Mouse (Mus musculus): ENCODE data around the gene Araf. TPM values are rescaled to one million over a fixed set of nuclear protein-coding genes. Genes with fewer than 3 reads are reported as not detected.

Araf gene
- 232 and 257 TPM in 2 replicates for polyA plus RNA-seq (2012; rRNA removed)

DNA sequence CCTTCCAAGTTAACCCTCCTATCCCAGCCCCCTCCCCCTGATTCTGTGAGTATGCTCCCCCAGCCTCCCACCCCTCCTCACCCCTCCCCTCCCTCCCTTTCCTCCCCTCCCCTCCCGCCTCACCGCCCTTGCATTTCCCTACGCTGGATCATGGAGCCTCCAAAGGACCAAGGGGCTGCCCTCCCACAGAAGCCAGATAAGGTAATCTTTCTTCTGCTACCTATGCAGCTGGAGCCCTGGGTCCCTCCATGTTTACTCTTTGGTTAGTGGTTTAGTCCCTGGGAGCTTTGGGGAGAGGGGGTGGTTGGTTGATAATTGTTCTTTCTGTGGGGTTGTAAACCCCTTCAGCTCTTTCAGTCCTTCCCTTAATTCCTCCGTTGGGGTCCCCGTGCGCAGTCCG lies at the start of gene Araf:
Araf (plus strand) TSS at position 134 of the 400 bp plus-strand sequence.
- no peak for DNase-seq (ENCODE audit: extremely low spot score in 1 of 2, low spot score in 1 of 2)

DNA sequence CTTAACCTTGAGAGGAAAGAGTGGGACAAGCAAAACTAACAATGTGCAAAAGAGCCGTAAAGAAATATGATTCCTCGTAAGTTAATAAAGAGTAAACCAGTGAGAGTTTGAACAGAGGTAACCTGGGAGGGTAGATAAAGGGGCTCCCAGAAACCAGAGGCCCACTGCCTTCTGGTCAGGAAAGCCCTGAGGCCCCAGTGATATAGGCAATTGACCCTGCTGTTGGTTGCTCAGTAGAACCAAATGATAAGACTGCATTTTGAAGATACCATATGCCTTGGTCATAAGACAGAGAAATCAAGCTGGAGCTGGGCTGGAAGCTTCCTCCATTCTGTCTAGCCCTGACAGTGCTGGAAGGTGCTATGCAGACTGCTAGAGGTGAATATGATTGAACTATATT lies 48.8 kb upstream of the Araf start:
- DNase-seq (ENCODE audit: extremely low spot score in 1 of 2, low spot score in 1 of 2): no peak

GRCm38 (mm10) chrX:20761201-20761600 lies 36.4 kb upstream of the Araf start:
- no peak for DNase-seq (ENCODE audit: extremely low spot score in 1 of 2, low spot score in 1 of 2)

GRCm38 (mm10) chrX:20770697-20771381 lies 26.8 kb upstream of the Araf start:
- DNase-seq (ENCODE audit: extremely low spot score in 1 of 2, low spot score in 1 of 2): peak; percentile 41 to 94

- no peak for DNase-seq (ENCODE audit: extremely low spot score in 1 of 2, low spot score in 1 of 2)
Measured at GRCm38 (mm10) chrX:20771666-20772065, 25.9 kb upstream of the Araf start.

GRCm38 (mm10) chrX:20775271-20776016 lies 22.2 kb upstream of the Araf start:
- DNase-seq (ENCODE audit: extremely low spot score in 1 of 2, low spot score in 1 of 2): no peak

- DNase-seq (ENCODE audit: extremely low spot score in 1 of 2, low spot score in 1 of 2): no peak
Measured at GRCm38 (mm10) chrX:20777619-20778018, 20.0 kb upstream of the Araf start.

- no peak for DNase-seq (ENCODE audit: extremely low spot score in 1 of 2, low spot score in 1 of 2)
Measured at GRCm38 (mm10) chrX:20787309-20787708, 10.3 kb upstream of the Araf start.

- DNase-seq (ENCODE audit: extremely low spot score in 1 of 2, low spot score in 1 of 2): no peak
Measured at GRCm38 (mm10) chrX:20792417-20792816, 5.2 kb upstream of the Araf start.

DNA sequence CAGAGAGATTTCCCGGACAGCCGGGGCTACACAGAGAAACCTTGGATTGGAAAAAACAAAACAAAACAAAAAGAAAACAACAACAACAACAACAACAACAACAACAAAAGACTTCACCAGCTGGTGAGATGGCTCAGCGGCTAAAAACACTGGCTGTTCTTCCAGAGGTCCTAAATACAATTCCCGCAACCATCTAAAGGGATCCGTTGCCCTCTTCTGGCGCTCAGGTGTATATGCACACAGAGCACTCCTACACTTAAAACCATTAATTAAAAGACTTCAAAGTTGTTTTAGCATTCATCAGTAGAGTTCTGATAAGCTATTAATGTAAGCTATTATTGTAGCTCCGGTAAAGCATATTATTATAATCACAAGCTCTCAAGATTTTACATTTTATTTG lies 4.4 kb upstream of the Araf start:
- no peak for DNase-seq (ENCODE audit: extremely low spot score in 1 of 2, low spot score in 1 of 2)

DNA sequence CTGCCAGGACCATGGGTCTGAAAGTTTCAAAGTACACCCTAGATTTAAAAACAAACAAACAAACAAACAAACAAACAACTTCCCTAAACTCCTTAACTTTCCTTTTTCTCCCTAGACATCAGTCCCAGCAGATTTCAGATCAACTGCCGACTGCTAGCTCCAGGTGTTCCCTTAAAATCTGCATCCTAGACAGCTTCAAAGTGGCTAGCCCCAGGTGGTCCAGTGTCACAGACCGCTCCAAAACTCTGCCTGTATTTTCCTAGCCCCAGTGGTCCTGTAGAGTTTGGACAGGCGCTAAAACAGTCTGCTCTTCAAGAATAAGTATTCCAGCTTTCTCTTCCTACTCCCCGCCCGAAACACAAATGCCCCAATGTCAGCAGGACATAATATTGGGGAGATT lies 3.4 kb upstream of the Araf start:
- no peak for DNase-seq (ENCODE audit: extremely low spot score in 1 of 2, low spot score in 1 of 2)

GRCm38 (mm10) chrX:20798141-20798796 lies 655 bp downstream of the Araf start:
- DNase-seq (ENCODE audit: extremely low spot score in 1 of 2, low spot score in 1 of 2): peak; percentile 81 to 85

GRCm38 (mm10) chrX:20798797-20799147 lies 1.2 kb downstream of the Araf start:
- DNase-seq (ENCODE audit: extremely low spot score in 1 of 2, low spot score in 1 of 2): no peak

DNA sequence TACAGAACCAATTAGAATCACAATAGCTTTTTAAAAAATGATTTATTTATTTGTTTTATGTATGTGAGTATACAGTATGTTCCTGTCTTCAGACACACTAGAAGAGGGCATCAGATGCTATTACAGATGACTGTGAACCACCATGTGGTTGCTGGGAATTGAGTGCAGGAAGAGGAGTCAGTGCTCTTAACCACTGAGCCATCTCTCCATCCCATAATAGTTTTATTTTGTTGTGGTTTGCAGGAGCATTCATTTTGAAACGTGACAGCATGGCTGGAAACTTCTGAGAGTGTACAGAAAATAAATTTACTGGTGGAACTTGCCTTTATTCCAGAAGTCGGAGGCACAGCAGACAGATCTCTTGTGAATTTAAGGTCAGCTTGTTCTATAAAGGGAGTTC lies 3.8 kb downstream of the Araf start:
- DNase-seq (ENCODE audit: extremely low spot score in 1 of 2, low spot score in 1 of 2): no peak

- DNase-seq (ENCODE audit: extremely low spot score in 1 of 2, low spot score in 1 of 2): peak in 1 of 2 experiments; percentile 22
Measured at GRCm38 (mm10) chrX:20804301-20804700, 6.7 kb downstream of the Araf start.

GRCm38 (mm10) chrX:20806295-20806694 lies 8.7 kb downstream of the Araf start:
- no peak for DNase-seq (ENCODE audit: extremely low spot score in 1 of 2, low spot score in 1 of 2)

- DNase-seq (ENCODE audit: extremely low spot score in 1 of 2, low spot score in 1 of 2): peak in 1 of 2 experiments; percentile 64
Measured at GRCm38 (mm10) chrX:20816974-20817373, 19.4 kb downstream of the Araf start.

DNA sequence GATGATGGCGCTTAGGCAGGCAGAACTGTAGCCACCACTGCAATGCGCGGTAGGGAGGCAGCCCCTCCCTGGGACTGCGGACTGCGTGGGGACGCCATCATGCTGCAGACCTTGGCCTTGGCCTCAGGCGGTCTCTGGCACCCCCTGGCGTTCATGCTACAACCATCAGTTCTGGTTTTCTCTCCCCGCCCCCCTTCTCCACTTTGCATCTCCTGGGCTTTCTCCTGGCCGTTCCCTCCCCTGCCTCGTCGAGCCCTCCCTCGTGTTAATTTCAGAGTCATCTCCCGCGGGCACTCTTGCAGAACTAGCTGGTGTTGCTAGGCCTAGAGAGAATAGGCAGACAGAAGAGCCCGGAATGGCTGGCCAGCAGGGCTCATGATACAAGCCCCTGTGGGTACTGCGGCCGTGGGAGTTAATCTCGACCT lies 21.6 kb downstream of the Araf start:
- peak; percentile 54 to 83 for DNase-seq (ENCODE audit: extremely low spot score in 1 of 2, low spot score in 1 of 2)

DNA sequence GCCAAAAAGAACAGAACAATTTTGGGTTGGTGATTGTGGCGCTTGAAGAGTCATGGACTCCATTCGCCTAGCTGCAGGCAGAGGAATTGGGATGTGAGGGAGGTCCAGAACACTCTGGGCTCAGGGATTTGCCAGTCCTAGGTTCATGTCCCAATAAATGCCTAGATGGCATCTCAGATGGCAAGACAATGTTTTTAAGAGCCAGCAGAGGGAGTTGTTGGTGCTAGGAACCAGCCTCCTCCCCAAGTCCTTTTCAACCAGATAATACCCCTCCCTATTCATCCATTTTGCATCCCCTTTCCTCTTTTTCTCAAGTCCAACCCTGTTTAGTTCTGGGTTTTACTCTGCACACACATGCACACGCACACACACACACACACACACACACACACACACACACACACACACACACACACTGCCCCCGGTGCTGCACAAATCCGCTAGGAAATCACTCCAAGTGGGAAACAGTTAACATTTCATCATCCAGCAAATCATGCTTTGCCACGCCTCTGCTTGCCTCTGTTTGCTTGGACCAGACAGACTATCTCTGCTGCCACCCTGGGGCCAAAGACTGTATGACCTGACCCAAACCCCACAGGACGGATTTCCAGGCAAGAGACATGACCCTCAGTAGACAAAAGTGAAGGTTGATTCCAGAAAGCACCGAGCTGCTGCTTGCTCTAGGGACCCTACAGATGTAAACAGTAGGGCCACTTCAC lies 22.3 kb downstream of the Araf start:
- DNase-seq (ENCODE audit: extremely low spot score in 1 of 2, low spot score in 1 of 2): peak in 1 of 2 experiments; percentile 48

GRCm38 (mm10) chrX:20828934-20829333 lies 31.3 kb downstream of the Araf start:
- peak; percentile 81 for DNase-seq (ENCODE audit: extremely low spot score in 1 of 2, low spot score in 1 of 2)

DNA sequence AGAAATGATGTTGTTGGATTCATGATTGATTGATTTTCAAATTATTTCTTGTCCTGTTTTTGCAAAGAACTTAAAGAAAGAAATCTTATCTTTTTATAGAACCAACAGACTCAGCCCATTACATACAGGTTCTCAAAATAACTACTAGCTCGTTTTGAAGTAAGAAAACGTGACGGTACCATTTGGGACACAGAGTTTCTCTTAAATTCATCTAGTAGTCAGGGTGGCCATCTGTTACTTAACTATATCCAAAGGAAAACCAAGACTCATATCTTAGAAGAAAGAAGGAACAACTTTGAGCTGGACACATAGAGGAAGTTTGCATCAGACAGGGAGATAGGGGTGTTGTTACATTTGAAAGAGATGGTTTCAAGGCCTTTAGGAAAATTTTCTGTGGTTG lies 49.6 kb downstream of the Araf start:
- no peak for DNase-seq (ENCODE audit: extremely low spot score in 1 of 2, low spot score in 1 of 2)

Data from frontal cortex, adult 2 months (tissue).